Mouse (Mus musculus) lung, postnatal 10 days (tissue): Measurements from ENCODE around the gene Prss8.
"Not testable (repeated sequence)": the region's sequence is repeated elsewhere in the genome, so short reads cannot be mapped to it uniquely, and the experiment has no call there.

Experiments used
- DNase-seq: peaks from one replicate; pipeline ENCODE4 v3.0.0; 2021

The Prss8 gene

DNA sequence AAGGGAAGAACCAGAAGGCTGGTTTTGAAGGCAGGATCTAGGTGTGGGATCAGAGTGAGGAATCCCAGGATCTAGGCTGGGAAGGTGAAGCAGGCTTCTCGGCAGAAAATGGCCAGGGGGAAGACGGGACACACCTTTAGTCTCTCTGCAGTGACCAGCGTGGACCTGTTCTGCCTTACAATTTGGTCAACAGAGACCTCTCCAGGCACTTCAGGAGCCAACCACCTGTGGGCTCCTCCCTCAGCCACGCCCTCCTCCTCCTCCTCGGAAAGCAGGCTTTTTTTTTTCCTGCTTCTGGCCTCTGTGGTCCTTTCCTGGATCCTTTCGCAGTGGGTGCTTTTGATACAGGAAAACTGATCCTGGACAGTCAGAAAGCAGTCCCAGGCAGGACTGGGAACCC lies at the start of gene Prss8:
Prss8 (minus strand) TSS at position 182 of the 400 bp plus-strand sequence.
- peak; percentile 83 for DNase-seq

- DNase-seq, result no peak
Measured at GRCm38 (mm10) chr7:127978856-127979255, 49.0 kb upstream of the Prss8 start.

DNA sequence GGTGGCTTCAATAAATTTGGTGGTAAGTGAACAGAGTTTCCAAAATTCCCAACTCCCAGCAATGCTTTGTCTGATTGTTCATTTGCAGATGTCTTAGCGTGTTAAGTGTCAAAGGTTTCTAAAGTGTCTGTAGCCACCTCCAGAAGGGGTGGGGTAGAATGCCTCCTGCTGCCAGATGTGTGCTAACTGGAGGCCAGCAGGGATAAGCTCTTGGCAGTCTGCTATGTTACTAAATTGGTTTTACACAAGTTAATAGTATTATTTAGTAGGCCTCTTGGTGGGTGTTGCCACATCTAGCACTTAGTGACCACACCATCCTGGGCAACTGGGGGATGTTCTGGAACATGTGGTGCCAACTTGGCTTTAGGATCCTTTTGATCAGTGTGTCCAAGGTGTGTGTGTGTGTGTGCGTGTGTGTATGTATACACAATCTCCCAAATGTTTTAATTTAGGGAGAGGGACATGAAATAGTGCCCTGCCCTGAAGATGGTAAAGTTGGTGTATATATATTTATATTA lies 44.6 kb upstream of the Prss8 start:
- no peak for DNase-seq

DNA sequence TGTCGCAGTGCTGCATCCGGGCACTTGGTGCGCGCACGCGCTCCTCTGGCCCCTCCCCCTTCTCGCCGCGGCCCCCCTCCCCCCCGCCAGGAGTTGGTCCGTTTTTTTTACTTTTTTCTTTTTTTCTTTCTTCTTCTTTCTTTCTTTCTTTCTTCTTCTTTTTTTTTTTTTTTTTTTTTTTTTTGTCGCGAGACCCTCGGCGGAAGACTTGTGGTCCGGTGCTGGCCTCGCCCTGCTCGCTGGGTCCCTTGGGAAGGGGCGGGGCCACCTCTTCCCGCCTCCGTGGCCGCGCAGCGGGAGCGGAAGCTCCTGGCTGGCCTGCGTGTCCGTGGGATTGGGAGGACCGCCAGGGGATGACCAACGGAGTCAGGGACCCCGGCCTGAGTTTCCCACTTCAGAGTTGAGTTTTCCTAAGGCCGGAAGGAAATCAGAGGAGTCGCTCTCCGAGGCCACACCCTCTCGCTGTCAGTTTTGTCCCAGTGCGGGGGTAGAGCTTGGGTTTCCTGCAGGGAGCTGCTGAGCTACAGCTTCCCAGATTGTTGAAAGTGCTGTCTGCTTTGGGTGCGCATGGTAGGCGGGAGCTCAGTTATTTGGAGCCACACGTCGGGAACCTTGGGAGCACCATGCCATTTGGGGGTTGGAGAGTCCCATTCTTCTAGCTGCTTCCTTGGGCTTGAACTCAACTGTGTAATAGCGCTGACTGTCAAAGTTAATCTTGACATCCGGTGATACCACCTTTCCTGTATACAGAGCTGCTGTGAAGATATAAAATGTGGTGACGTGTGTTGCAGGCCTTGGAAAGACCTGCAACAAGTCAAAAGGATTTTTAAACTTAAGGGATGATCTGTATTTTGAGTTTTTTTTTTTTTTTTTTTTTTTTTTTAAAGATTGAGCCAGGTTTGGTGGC lies 38.3 kb upstream of the Prss8 start:
- DNase-seq, result peak; percentile 87

- peak; percentile 95 for DNase-seq
Measured at GRCm38 (mm10) chr7:127967004-127967921, 37.4 kb upstream of the Prss8 start, which contains the start of gene Fus. Gene Fus (plus strand): TSS chr7:127967457.

GRCm38 (mm10) chr7:127966371-127966918 lies 36.5 kb upstream of the Prss8 start:
- DNase-seq, result no peak

DNA sequence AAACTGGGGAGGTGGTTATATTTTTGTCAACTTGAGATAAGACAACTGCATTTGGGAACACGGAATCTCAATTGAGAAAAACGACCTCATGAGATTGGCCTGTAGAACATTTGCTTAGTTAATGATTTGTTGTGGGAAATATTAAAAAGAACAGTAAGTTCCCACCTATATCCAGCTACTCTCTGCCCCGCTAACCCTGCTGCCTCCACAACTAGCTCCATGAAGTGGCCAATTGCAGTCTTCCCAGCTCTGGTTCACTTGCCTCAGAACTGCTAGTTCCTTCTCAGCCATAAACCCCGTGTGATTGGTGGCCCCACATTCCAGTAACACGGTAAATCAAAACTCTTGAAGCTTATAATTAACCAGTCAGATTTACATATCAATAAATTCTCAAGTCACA lies 29.5 kb upstream of the Prss8 start:
- DNase-seq, result no peak

- no peak for DNase-seq
Measured at GRCm38 (mm10) chr7:127952864-127953581, 23.1 kb upstream of the Prss8 start.

- no peak for DNase-seq
Measured at GRCm38 (mm10) chr7:127946470-127947023, 16.6 kb upstream of the Prss8 start, which contains the start of gene Prss36. Gene Prss36 (minus strand): TSS chr7:127946725.

DNA sequence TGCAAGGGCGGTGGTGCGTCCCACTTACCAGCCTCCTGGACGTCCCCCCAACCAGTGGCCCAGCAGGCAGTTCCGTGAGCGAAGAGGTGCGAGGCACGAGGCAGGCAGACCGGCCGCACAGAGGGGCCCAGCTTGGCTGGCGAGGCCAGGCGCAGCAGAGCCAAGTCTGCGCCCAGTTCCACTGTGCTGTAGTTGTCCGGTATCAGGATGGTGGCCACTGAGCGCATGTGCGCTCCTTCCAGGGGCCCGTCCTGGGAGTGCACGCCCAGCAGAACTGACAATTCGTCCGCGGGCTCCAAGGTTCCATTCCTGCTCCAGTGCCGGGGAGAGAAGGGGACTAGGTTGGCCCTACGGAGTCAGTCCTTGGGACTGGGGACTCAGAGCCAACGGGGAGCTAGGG lies 14.7 kb upstream of the Prss8 start:
- DNase-seq, result peak; percentile 49

- not testable (repeated sequence) for DNase-seq
Measured at GRCm38 (mm10) chr7:127942097-127942496, 12.2 kb upstream of the Prss8 start.

DNA sequence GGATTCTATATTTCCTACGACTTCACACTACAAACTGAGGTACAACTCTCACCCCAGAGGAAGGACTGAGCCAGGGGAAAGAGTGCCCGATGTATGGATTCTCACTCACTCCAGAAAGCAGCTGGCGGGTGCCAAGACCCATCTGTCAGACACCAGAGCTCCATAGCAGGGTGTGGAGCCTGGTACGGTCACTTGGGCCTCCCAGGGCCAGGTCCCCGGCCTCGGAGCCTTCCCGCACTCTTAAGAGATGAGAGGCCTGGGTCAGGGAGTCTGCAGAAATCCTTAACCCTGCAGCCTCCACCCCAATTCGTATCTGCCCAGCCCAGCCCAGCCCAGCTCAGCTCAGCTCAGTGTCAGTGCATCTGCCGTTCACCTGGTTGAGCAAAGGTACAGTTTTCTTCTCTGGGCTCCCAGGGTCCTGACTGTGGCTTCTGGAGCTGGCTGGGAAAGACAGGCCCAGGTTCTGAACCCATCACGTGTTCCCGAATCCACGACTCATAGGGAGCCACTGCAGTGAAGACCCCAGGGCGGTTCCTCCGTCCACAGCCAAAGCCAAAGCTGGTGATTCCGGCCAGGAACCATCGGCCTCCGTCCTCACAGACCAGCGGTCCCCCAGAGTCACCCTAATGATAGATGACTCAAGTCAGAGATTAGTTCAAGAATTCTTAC lies 6.4 kb upstream of the Prss8 start:
- DNase-seq, result no peak

DNA sequence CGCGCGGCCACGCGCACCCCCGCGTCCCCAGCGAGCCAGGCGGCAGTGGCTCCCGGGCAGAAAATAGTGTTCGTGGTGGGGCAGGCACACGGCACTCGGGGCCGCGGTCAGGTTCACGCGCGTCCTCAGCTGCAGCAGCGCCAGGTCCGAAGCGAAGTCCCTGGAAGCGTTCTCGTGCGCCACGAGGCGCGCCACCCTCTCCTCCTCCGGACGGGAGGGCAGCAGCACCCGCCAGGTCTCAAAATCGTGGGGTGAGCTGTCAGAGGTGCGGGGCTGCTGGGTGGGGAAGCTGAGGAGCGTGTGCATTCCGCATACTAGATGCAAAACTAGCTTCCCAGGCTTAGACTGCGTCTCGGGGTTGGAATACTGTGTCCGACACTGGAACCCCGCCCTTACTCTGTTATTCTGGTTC lies 5.8 kb upstream of the Prss8 start:
- no peak for DNase-seq

DNA sequence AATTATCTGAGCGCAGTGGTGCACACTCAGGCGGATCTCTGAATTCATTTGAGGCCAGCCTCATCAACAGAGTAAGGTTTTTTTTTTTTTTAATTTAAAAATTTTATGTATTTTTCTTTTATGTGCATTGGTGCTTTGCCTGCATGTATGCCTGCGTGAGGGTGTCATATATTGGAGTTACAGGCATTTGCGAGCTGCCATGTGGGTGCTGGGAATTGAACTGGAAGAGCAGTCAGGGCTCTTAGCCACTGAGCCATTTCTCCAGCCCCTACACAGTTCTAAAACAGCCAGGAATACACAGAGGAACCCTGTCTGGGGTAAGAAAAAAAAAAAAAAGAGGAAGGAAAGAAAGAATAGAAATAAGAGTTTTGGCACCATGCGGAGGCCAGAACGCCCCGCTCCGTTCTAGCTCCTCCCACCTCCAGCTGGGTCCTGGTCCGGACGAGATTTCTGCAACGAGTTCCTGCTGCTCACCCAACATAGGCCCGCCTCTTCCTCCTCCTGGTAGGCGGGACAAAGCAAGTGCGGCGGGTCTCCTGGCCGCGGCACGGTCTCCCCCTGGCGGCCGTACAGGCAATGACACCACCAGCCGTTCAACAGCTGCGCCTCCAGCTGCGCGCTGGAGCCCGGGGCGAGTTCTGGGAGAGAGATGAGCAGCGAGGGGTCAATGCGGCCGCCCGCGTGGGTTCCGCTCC lies 5.3 kb upstream of the Prss8 start:
- peak; percentile 98 for DNase-seq

- no peak for DNase-seq
Measured at GRCm38 (mm10) chr7:127934075-127934474, 4.2 kb upstream of the Prss8 start.

DNA sequence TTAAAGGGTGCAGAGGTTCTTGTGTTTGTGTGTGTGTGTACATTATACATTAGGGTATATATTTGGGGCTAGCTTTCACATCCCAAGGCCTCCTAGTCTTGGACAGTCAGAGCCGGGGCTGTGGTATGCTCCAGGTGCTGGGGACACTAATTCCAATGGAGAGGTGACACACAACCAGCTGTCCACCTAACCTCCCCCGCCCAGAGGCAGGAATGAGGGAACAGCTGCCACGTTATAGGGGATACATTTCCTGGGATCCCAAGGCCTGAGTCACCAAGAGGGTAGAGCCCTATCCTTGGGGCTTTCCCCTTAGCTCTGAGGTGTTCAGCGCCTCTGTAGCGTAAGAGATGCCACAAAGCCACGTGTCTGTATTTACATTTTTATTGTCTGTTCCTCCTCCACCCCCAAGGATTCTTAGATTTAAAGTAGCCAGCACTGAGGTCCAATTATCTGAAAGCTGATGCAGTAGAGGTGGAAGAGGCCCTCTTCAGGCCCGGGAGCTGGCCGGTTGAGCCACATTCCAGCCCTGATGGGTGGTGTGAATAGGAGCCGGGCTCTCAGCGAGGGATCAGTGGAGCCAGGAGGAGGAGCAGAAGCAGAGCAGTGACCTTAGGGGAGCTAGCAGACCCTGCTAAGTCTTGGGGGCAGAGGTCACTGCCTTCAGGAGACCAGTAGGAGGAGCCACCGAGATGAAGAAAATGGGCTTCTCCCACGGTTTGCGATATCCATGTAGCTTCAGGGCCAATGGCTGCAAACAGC lies 2.5 kb upstream of the Prss8 start:
- peak; percentile 67 for DNase-seq

GRCm38 (mm10) chr7:127931351-127932135 lies 1.6 kb upstream of the Prss8 start:
- DNase-seq, result peak; percentile 79

DNA sequence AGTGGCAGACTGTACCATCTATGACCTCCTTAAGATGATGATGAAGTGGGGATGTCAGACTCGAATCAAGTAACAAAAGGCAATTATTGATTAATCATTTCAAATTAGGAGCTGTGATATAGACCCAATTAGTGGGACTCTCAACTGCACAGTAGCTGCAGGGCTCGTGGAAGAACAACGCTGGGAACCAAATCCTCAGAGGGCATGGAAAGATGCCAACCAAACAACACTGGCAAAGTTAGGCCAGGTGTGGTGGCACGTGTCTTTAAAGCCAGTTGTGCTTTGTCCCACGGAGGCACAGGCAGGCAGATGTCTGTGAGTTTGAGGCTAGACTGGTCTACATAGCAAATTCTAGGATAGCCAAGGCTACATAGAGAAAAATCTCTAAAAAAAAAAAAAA lies 732 bp upstream of the Prss8 start:
- no peak for DNase-seq

- peak; percentile 52 for DNase-seq
Measured at GRCm38 (mm10) chr7:127928596-127928995, 1.3 kb downstream of the Prss8 start.
